Mouse (Mus musculus) left cerebral cortex, adult 9 months (tissue): ENCODE data around the gene Usf1.

Experiments used
- DNase-seq, 2 experiments: peaks; one replicate each; pipeline ENCODE4 v3.0.0; 2022; ENCODE audit warnings: low spot score in 2 of 2

Gene Usf1

GRCm38 (mm10) chr1:171418660-171419059 lies 7.5 kb downstream of the Usf1 start, which contains the start of gene Tstd1:
Tstd1 (plus strand) TSS chr1:171418872.
- DNase-seq = no peak

GRCm38 (mm10) chr1:171419291-171419882 lies 8.3 kb downstream of the Usf1 start:
- DNase-seq = no peak

GRCm38 (mm10) chr1:171419905-171420304 lies 8.8 kb downstream of the Usf1 start:
- no peak for DNase-seq

GRCm38 (mm10) chr1:171422504-171423095 lies 11.5 kb downstream of the Usf1 start:
- DNase-seq = no peak

- DNase-seq = no peak
Observed at GRCm38 (mm10) chr1:171424638-171425037, 13.5 kb downstream of the Usf1 start.

GRCm38 (mm10) chr1:171425126-171425525 lies 14.0 kb downstream of the Usf1 start:
- DNase-seq = no peak

- no peak for DNase-seq
Observed at GRCm38 (mm10) chr1:171432158-171432557, 21.0 kb downstream of the Usf1 start.

GRCm38 (mm10) chr1:171435288-171435814 lies 24.2 kb downstream of the Usf1 start:
- no peak for DNase-seq

- DNase-seq = no peak
Observed at GRCm38 (mm10) chr1:171435974-171436373, 24.9 kb downstream of the Usf1 start.

- DNase-seq = peak in 1 of 2 experiments; percentile 33
Observed at GRCm38 (mm10) chr1:171437264-171438013, 26.3 kb downstream of the Usf1 start, which contains the start of gene F11r. F11r (plus strand) TSS chr1:171437535.

GRCm38 (mm10) chr1:171438014-171438670 lies 27.0 kb downstream of the Usf1 start:
- DNase-seq = no peak

GRCm38 (mm10) chr1:171439072-171439471 lies 28.0 kb downstream of the Usf1 start:
- no peak for DNase-seq

GRCm38 (mm10) chr1:171440025-171440725 lies 29.1 kb downstream of the Usf1 start:
- no peak for DNase-seq

GRCm38 (mm10) chr1:171441466-171442412 lies 30.6 kb downstream of the Usf1 start:
- no peak for DNase-seq

GRCm38 (mm10) chr1:171442413-171442760 lies 31.3 kb downstream of the Usf1 start:
- no peak for DNase-seq

GRCm38 (mm10) chr1:171445050-171445449 lies 33.9 kb downstream of the Usf1 start:
- DNase-seq = no peak

- no peak for DNase-seq
Observed at GRCm38 (mm10) chr1:171446854-171447253, 35.7 kb downstream of the Usf1 start.

- DNase-seq = no peak
Observed at GRCm38 (mm10) chr1:171447692-171448091, 36.6 kb downstream of the Usf1 start.

- DNase-seq = no peak
Observed at GRCm38 (mm10) chr1:171450062-171450461, 38.9 kb downstream of the Usf1 start.

GRCm38 (mm10) chr1:171451001-171451400 lies 39.9 kb downstream of the Usf1 start:
- DNase-seq = no peak
